Mouse (Mus musculus) embryonic facial prominence, embryonic 11.5 days (tissue): ENCODE data around the gene Prokr1. TPM values are rescaled to one million over a fixed set of nuclear protein-coding genes. Genes with fewer than 3 reads are reported as not detected.

Experiments used
- ATAC-seq: fragments of 200-750 bp; cut with Nextera tagmentation; replicated peaks from 2 replicates; pipeline ENCODE4 v1.8.0; 2017; ENCODE audit warnings: low read depth; ENCODE audit not compliant: insufficient number of reproducible peaks, low FRiP score, low TSS enrichment
- DNase-seq: peaks from one replicate; pipeline ENCODE4 v3.0.0-alpha.2; 2015; ENCODE audit warnings: low spot score
- H3K27ac ChIP-seq: fragments of 300-500 bp; sonication (generic); replicated peaks from 2 replicates; pipeline ENCODE4 v1.5.1; 2014; ENCODE audit warnings: mild to moderate bottlenecking, low read depth, low read length, control low read depth
- H3K27me3 ChIP-seq: fragments of 300-500 bp; sonication (generic); 2 replicates; pipeline ENCODE4 v1.6.1; 2014; ENCODE audit warnings: mild to moderate bottlenecking, low read length, moderate library complexity, mixed read lengths; ENCODE audit not compliant: control insufficient read depth, insufficient read depth
- H3K36me3 ChIP-seq: fragments of 300-500 bp; sonication (generic); replicated peaks from 2 replicates; pipeline ENCODE4 v1.6.1; 2014; ENCODE audit warnings: low read depth, mild to moderate bottlenecking, low read length, moderate library complexity, mixed read lengths; ENCODE audit not compliant: control insufficient read depth, insufficient read depth
- H3K4me1 ChIP-seq: fragments of 300-500 bp; sonication (generic); 2 replicates; pipeline ENCODE4 v1.6.1; 2014; ENCODE audit warnings: low read length, mixed read lengths; ENCODE audit not compliant: control insufficient read depth, insufficient read depth
- H3K4me2 ChIP-seq: fragments of 300-500 bp; sonication (generic); 2 replicates; pipeline ENCODE4 v1.6.1; 2014; ENCODE audit warnings: low read depth, mild to moderate bottlenecking, control low read depth, low read length, moderate library complexity
- H3K4me3 ChIP-seq: fragments of 300-500 bp; sonication (generic); 2 replicates; pipeline ENCODE4 v1.5.1; 2014; ENCODE audit warnings: low read depth, low read length, control low read depth
- H3K9ac ChIP-seq: fragments of 300-500 bp; sonication (generic); replicated peaks from 2 replicates; pipeline ENCODE4 v1.6.1; 2014; ENCODE audit warnings: mild to moderate bottlenecking, control low read depth, low read length
- H3K9me3 ChIP-seq: fragments of 300-500 bp; sonication (generic); replicated peaks from 2 replicates; pipeline ENCODE4 v1.6.1; 2016; ENCODE audit warnings: mild to moderate bottlenecking, low read length, inconsistent platforms, mixed read lengths; ENCODE audit not compliant: control insufficient read depth
- WGBS: fragments of 180-500 bp; shearing (Covaris S2); extraction: QIAGEN DNeasy Blood & Tissue Kit; methylation state at CpG from one replicate; pipeline ENCODE4 v1.1.7; 2014; 5-methylcytosine and 5-hydroxymethylcytosine counted together
- polyA plus RNA-seq: library from polyadenylated mRNA; unstranded; fragments of >200 nt; fragmentation: Nextera tagmentation; extraction: Ambion mirVana; gene quantifications from 2 replicates; pipeline ENCODE4 v1.2.1, GENCODE M21; 2014

Gene Prokr1
- polyA plus RNA-seq, 1 experiment from 2014 or later = 1.2 TPM

GRCm38 (mm10) chr6:87538376-87539270, 51.9 kb downstream of the Prokr1 start:
- Histone ChIP-seq H3K4me3 (no peak overlapping the region), H3K9me3 (no peaks in the 10 kb centered on the region), H3K4me2 (no peak overlapping the region), H3K9ac (no peak overlapping the region), H3K27ac (no peak overlapping the region), H3K27me3 (no peaks in the 10 kb centered on the region), H3K4me1 (no peaks in the 10 kb centered on the region), H3K36me3 (no peaks in the 10 kb centered on the region)
- ATAC-seq (no peak), DNase-seq (no peak)
- 86% methylated on average over 15 of the region's 15 CpGs for WGBS

GRCm38 (mm10) chr6:87537678-87538077, 52.9 kb downstream of the Prokr1 start:
- Histone ChIP-seq H3K4me3 (no peak overlapping the region), H3K36me3 (no peaks in the 10 kb centered on the region), H3K9ac (no peak overlapping the region), H3K4me1 (no peaks in the 10 kb centered on the region), H3K27me3 (no peaks in the 10 kb centered on the region), H3K9me3 (no peaks in the 10 kb centered on the region), H3K27ac (no peak overlapping the region), H3K4me2 (no peak overlapping the region)
- no peak for DNase-seq
- no peak for ATAC-seq
- 76% methylated on average over 5 of the region's 5 CpGs for WGBS

DNA sequence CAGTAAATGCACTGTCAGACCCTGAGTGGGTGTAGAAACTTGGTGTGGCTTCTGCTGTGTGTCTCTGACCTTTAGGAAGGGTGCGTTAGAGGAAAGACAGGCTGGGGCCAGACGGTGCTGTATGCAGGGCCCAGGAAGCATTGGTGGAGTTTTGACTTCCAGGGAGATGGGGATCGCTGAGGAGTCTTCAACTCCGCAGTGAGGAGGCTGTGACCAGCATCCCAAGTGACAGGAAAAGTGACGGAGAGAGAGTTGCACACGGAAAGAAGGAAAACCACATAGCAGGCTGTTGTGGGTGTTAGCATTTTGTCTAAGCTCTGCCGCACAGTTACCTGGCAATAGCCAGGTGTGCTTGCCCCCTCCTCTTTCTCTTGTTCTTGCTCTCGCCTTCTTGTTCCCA, 54.3 kb downstream of the Prokr1 start:
- DNase-seq (no peak), ATAC-seq (no peak)
- Histone ChIP-seq H3K9me3 (no peaks in the 10 kb centered on the region), H3K27ac (no peak overlapping the region), H3K36me3 (no peaks in the 10 kb centered on the region), H3K4me3 (no peak overlapping the region), H3K4me1 (no peaks in the 10 kb centered on the region), H3K9ac (no peak overlapping the region), H3K4me2 (no peak overlapping the region), H3K27me3 (no peaks in the 10 kb centered on the region)
- WGBS = 61% methylated on average over 8 of the region's 8 CpGs

GRCm38 (mm10) chr6:87535651-87536050, 54.9 kb downstream of the Prokr1 start:
- ATAC-seq (no peak), DNase-seq (no peak)
- Histone ChIP-seq H3K27ac (no peak overlapping the region), H3K9ac (no peak overlapping the region), H3K9me3 (no peaks in the 10 kb centered on the region), H3K4me3 (no peak overlapping the region), H3K36me3 (no peaks in the 10 kb centered on the region), H3K4me2 (no peak overlapping the region), H3K4me1 (no peaks in the 10 kb centered on the region), H3K27me3 (no peaks in the 10 kb centered on the region)
- 76% methylated on average over 9 of the region's 9 CpGs for WGBS

GRCm38 (mm10) chr6:87534855-87535575, 55.5 kb downstream of the Prokr1 start:
- DNase-seq (no peak), ATAC-seq (no peak)
- no peak overlapping the region for H3K4me3 ChIP-seq
- no peaks in the 10 kb centered on the region for H3K9me3 ChIP-seq
- 83% methylated on average over 9 of the region's 9 CpGs for WGBS
- H3K27me3 ChIP-seq = no peaks in the 10 kb centered on the region
- H3K36me3 ChIP-seq = no peaks in the 10 kb centered on the region
- H3K4me1 ChIP-seq = no peaks in the 10 kb centered on the region
- H3K27ac ChIP-seq = no peak overlapping the region
- no peak overlapping the region for H3K4me2 ChIP-seq
- H3K9ac ChIP-seq = no peak overlapping the region

DNA sequence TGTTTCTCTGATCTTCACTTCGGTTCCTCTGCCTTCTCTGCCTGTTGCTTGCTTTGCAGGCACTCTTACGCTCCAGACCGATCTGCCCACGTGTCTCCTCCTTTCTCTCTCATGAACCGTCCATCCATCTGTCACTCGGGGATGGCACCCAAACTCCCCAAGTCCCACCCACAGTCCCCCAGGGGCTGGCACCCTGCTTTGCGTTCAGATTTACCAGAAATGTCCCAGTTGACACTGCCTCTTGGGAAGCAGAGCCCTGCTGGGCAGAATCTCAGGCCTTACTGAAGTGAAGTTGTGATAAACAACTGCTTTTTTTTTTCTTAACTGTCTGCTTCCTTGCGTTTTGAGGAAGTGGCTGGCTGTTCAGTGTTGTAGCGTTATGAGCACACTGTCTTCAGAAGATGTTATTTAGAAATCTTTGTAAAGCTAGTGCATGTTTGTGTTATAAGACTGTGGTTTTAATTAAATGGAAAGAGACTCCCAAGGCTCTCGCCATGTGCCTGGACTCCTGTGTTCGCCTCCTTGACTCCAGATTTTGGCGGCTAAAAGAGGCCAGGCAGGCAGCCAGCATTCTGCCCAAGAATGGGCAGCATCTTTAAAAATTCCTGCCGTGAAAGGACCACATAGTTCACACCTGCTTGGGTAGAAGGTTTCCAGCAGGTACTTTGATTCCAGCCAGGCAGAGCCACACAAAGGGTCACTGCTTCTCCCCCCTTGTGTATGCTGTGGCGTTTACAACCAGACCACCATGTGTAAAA, 57.4 kb downstream of the Prokr1 start, which contains the start of gene Arhgap25:
Gene Arhgap25, minus strand, starts transcription at position 307 of the 758 bp plus-strand sequence.
- Histone ChIP-seq H3K9me3 (no peaks in the 10 kb centered on the region), H3K4me3 (no peak within 1 kb of the TSS), H3K4me1 (no peaks in the 10 kb centered on the region), H3K4me2 (no peak within 1 kb of the TSS), H3K27me3 (no peaks in the 10 kb centered on the region), H3K27ac (no peak within 1 kb of the TSS), H3K36me3 (no peaks in the 10 kb centered on the region), H3K9ac (no peak within 1 kb of the TSS)
- WGBS = 68% methylated on average over 14 of the region's 14 CpGs
- no peak for DNase-seq
- ATAC-seq = no peak

- no peaks in the 10 kb centered on the region for H3K9me3 ChIP-seq
- no peaks in the 10 kb centered on the region for H3K36me3 ChIP-seq
- no peak overlapping the region for H3K27ac ChIP-seq
- DNase-seq (no peak), ATAC-seq (no peak)
- no peak overlapping the region for H3K4me2 ChIP-seq
- WGBS = 86% methylated on average over 2 of the region's 2 CpGs
- no peaks in the 10 kb centered on the region for H3K27me3 ChIP-seq
- H3K4me3 ChIP-seq = no peak overlapping the region
- no peak overlapping the region for H3K9ac ChIP-seq
- no peaks in the 10 kb centered on the region for H3K4me1 ChIP-seq
Measured at GRCm38 (mm10) chr6:87531456-87532015, 59.0 kb downstream of the Prokr1 start.
